Mouse (Mus musculus): ENCODE data around the gene Chfr. TPM values are rescaled to one million over a fixed set of nuclear protein-coding genes. Genes with fewer than 3 reads are reported as not detected.
"Not testable (repeated sequence)": the region's sequence is repeated elsewhere in the genome, so short reads cannot be mapped to it uniquely, and the experiment has no call there.

The Chfr gene
- polyA plus RNA-seq, 1 experiment from 2014 or later = 39.7 TPM

- ATAC-seq (ENCODE audit: insufficient read depth, low FRiP score) = no peak; the same call in 1 of the 2 replicates
- Histone ChIP-seq H3K4me3 (replicated peaks; ENCODE audit: low read length) (peak overlapping the region; percentile 94), H3K27me3 (ENCODE audit: control insufficient read depth, insufficient read depth, low read length) (no peaks in the 10 kb centered on the region), H3K27ac (ENCODE audit: low read length) (peak overlapping the region; percentile 100), H3K9me3 (replicated peaks; ENCODE audit: control insufficient read depth, low read length) (peaks cover 6% of the 10 kb centered on the region), H3K4me1 (ENCODE audit: control insufficient read depth, insufficient read depth, low read length) (peaks cover 14% of the 10 kb centered on the region), H3K9ac (ENCODE audit: low read length) (peak overlapping the region; percentile 97), H3K36me3 (ENCODE audit: control insufficient read depth, insufficient read depth, low read length) (peaks cover 36% of the 10 kb centered on the region), H3K4me2 (ENCODE audit: low read depth, low read length) (peak overlapping the region; percentile 93)
- whole genome bisulfite sequencing = 13% methylated on average over 41 of the region's 41 CpGs
Measured at GRCm38 (mm10) chr5:110106901-110107564, 28.6 kb upstream of the Chfr start.

- Histone ChIP-seq H3K9me3 (replicated peaks; ENCODE audit: control insufficient read depth, low read length) (peaks cover 6% of the 10 kb centered on the region), H3K4me2 (ENCODE audit: low read depth, low read length) (peak within 1 kb of the TSS; percentile 93), H3K4me3 (replicated peaks; ENCODE audit: low read length) (peak within 1 kb of the TSS; percentile 94), H3K27me3 (ENCODE audit: control insufficient read depth, insufficient read depth, low read length) (no peaks in the 10 kb centered on the region), H3K36me3 (ENCODE audit: control insufficient read depth, insufficient read depth, low read length) (peaks cover 36% of the 10 kb centered on the region), H3K27ac (ENCODE audit: low read length) (peak within 1 kb of the TSS; percentile 100), H3K4me1 (ENCODE audit: control insufficient read depth, insufficient read depth, low read length) (peaks cover 11% of the 10 kb centered on the region), H3K9ac (ENCODE audit: low read length) (peak within 1 kb of the TSS; percentile 97)
- ATAC-seq (ENCODE audit: insufficient read depth, low FRiP score) = peak; percentile 89
- WGBS = under 1% methylated on average over 71 of the region's 71 CpGs
Measured at GRCm38 (mm10) chr5:110107581-110108304, 27.9 kb upstream of the Chfr start, which contains the start of gene Gtpbp6. Gene Gtpbp6, minus strand, starts transcription at chr5:110108197.

- Histone ChIP-seq H3K4me2 (ENCODE audit: low read depth, low read length) (peak overlapping the region; percentile 93), H3K9ac (ENCODE audit: low read length) (no peak overlapping the region), H3K4me1 (ENCODE audit: control insufficient read depth, insufficient read depth, low read length) (peaks cover 11% of the 10 kb centered on the region), H3K9me3 (replicated peaks; ENCODE audit: control insufficient read depth, low read length) (peaks cover 6% of the 10 kb centered on the region), H3K27ac (ENCODE audit: low read length) (peak overlapping the region; percentile 100), H3K36me3 (ENCODE audit: control insufficient read depth, insufficient read depth, low read length) (peaks cover 34% of the 10 kb centered on the region), H3K4me3 (replicated peaks; ENCODE audit: low read length) (peak overlapping the region; percentile 94), H3K27me3 (ENCODE audit: control insufficient read depth, insufficient read depth, low read length) (no peaks in the 10 kb centered on the region)
- WGBS = 0% methylated on average over 7 of the region's 7 CpGs
- ATAC-seq (ENCODE audit: insufficient read depth, low FRiP score) = no peak
Measured at GRCm38 (mm10) chr5:110108305-110108628, 27.4 kb upstream of the Chfr start.

- peak within 1 kb of the TSS; percentile 68 for H3K4me3 ChIP-seq (replicated peaks; ENCODE audit: low read length)
- H3K4me1 ChIP-seq (ENCODE audit: control insufficient read depth, insufficient read depth, low read length) = peaks cover 11% of the 10 kb centered on the region
- H3K9me3 ChIP-seq (replicated peaks; ENCODE audit: control insufficient read depth, low read length) = peaks cover 4% of the 10 kb centered on the region; the same call in 1 of the 2 replicates
- H3K4me2 ChIP-seq (ENCODE audit: low read depth, low read length) = peak within 1 kb of the TSS; percentile 69
- peak; percentile 22; the same call in 1 of the 2 replicates for ATAC-seq (ENCODE audit: insufficient read depth, low FRiP score)
- peak within 1 kb of the TSS; percentile 68 for H3K9ac ChIP-seq (ENCODE audit: low read length)
- H3K27ac ChIP-seq (ENCODE audit: low read length) = peak within 1 kb of the TSS; percentile 86
- under 1% methylated on average over 12 of the region's 12 CpGs for WGBS
- H3K36me3 ChIP-seq (ENCODE audit: control insufficient read depth, insufficient read depth, low read length) = peaks cover 20% of the 10 kb centered on the region
- H3K27me3 ChIP-seq (ENCODE audit: control insufficient read depth, insufficient read depth, low read length) = no peaks in the 10 kb centered on the region
Measured at GRCm38 (mm10) chr5:110109991-110110441, 25.6 kb upstream of the Chfr start, which contains the start of gene Zfp605. Gene Zfp605, plus strand, starts transcription at chr5:110110092.

GRCm38 (mm10) chr5:110122380-110122779 lies 13.3 kb upstream of the Chfr start:
- not testable (repeated sequence) for ATAC-seq (ENCODE audit: insufficient read depth, low FRiP score); H3K9me3 ChIP-seq (replicated peaks; ENCODE audit: control insufficient read depth, low read length); H3K4me2 ChIP-seq (ENCODE audit: low read depth, low read length); H3K27ac ChIP-seq (ENCODE audit: low read length); H3K9ac ChIP-seq (ENCODE audit: low read length); H3K27me3 ChIP-seq (ENCODE audit: control insufficient read depth, insufficient read depth, low read length); H3K4me3 ChIP-seq (replicated peaks; ENCODE audit: low read length); H3K4me1 ChIP-seq (ENCODE audit: control insufficient read depth, insufficient read depth, low read length)
- WGBS = 81% methylated on average over 3 of the region's 3 CpGs
- peaks cover 21% of the 10 kb centered on the region for H3K36me3 ChIP-seq (ENCODE audit: control insufficient read depth, insufficient read depth, low read length)

GRCm38 (mm10) chr5:110136087-110136464 lies 434 bp downstream of the Chfr start:
- H3K4me1 ChIP-seq (ENCODE audit: control insufficient read depth, insufficient read depth, low read length) = 0 out of 2 replicates have a peak, but pooled peaks cover 2% of the 10 kb centered on the region
- H3K36me3 ChIP-seq (ENCODE audit: control insufficient read depth, insufficient read depth, low read length) = no peaks in the 10 kb centered on the region
- H3K4me3 ChIP-seq (replicated peaks; ENCODE audit: low read length) = peak overlapping the region; percentile 88
- H3K9ac ChIP-seq (ENCODE audit: low read length) = peak overlapping the region; percentile 86
- no peaks in the 10 kb centered on the region for H3K27me3 ChIP-seq (ENCODE audit: control insufficient read depth, insufficient read depth, low read length)
- peaks cover 7% of the 10 kb centered on the region; the same call in 1 of the 2 replicates for H3K9me3 ChIP-seq (replicated peaks; ENCODE audit: control insufficient read depth, low read length)
- peak overlapping the region; percentile 63 for H3K27ac ChIP-seq (ENCODE audit: low read length)
- WGBS = 5% methylated on average over 18 of the region's 18 CpGs
- no peak for ATAC-seq (ENCODE audit: insufficient read depth, low FRiP score)
- H3K4me2 ChIP-seq (ENCODE audit: low read depth, low read length) = peak overlapping the region; percentile 68

- Histone ChIP-seq H3K4me2 (ENCODE audit: low read depth, low read length) (no peak overlapping the region), H3K27ac (ENCODE audit: low read length) (no peak overlapping the region), H3K4me3 (replicated peaks; ENCODE audit: low read length) (no peak overlapping the region), H3K36me3 (ENCODE audit: control insufficient read depth, insufficient read depth, low read length) (no peaks in the 10 kb centered on the region), H3K4me1 (ENCODE audit: control insufficient read depth, insufficient read depth, low read length) (0 out of 2 replicates have a peak, but pooled peaks cover 2% of the 10 kb centered on the region), H3K27me3 (ENCODE audit: control insufficient read depth, insufficient read depth, low read length) (no peaks in the 10 kb centered on the region), H3K9ac (ENCODE audit: low read length) (no peak overlapping the region), H3K9me3 (replicated peaks; ENCODE audit: control insufficient read depth, low read length) (peaks cover 7% of the 10 kb centered on the region; the same call in 1 of the 2 replicates)
- no peak for ATAC-seq (ENCODE audit: insufficient read depth, low FRiP score)
- 95% methylated on average over 3 of the region's 3 CpGs for WGBS
Measured at GRCm38 (mm10) chr5:110137816-110138215, 2.2 kb downstream of the Chfr start.

- no peak for ATAC-seq (ENCODE audit: insufficient read depth, low FRiP score)
- Histone ChIP-seq H3K27me3 (ENCODE audit: control insufficient read depth, insufficient read depth, low read length) (no peaks in the 10 kb centered on the region), H3K27ac (ENCODE audit: low read length) (no peak overlapping the region), H3K4me2 (ENCODE audit: low read depth, low read length) (no peak overlapping the region), H3K4me1 (ENCODE audit: control insufficient read depth, insufficient read depth, low read length) (0 out of 2 replicates have a peak, but pooled peaks cover 2% of the 10 kb centered on the region), H3K4me3 (replicated peaks; ENCODE audit: low read length) (no peak overlapping the region), H3K9me3 (replicated peaks; ENCODE audit: control insufficient read depth, low read length) (peaks cover 6% of the 10 kb centered on the region; the same call in 1 of the 2 replicates), H3K9ac (ENCODE audit: low read length) (no peak overlapping the region), H3K36me3 (ENCODE audit: control insufficient read depth, insufficient read depth, low read length) (peaks cover 6% of the 10 kb centered on the region; the same call in 1 of the 2 replicates)
- WGBS = 98% methylated on average over 3 of the region's 3 CpGs
Measured at GRCm38 (mm10) chr5:110139325-110139724, 3.7 kb downstream of the Chfr start.

- H3K9me3 ChIP-seq (replicated peaks; ENCODE audit: control insufficient read depth, low read length) = no peaks in the 10 kb centered on the region
- 90% methylated on average over 7 of the region's 7 CpGs for WGBS
- no peak overlapping the region for H3K27ac ChIP-seq (ENCODE audit: low read length)
- H3K27me3 ChIP-seq (ENCODE audit: control insufficient read depth, insufficient read depth, low read length) = no peaks in the 10 kb centered on the region
- peaks cover 8% of the 10 kb centered on the region; the same call in 1 of the 2 replicates for H3K36me3 ChIP-seq (ENCODE audit: control insufficient read depth, insufficient read depth, low read length)
- no peak for ATAC-seq (ENCODE audit: insufficient read depth, low FRiP score)
- H3K9ac ChIP-seq (ENCODE audit: low read length) = no peak overlapping the region
- H3K4me3 ChIP-seq (replicated peaks; ENCODE audit: low read length) = no peak overlapping the region
- no peak overlapping the region for H3K4me2 ChIP-seq (ENCODE audit: low read depth, low read length)
- H3K4me1 ChIP-seq (ENCODE audit: control insufficient read depth, insufficient read depth, low read length) = 0 out of 2 replicates have a peak, but pooled peaks cover 2% of the 10 kb centered on the region
Measured at GRCm38 (mm10) chr5:110140424-110140823, 4.8 kb downstream of the Chfr start.

Data from stomach, embryonic 16.5 days (tissue).